Mouse (Mus musculus) CH12.LX (cell line): ENCODE results near the gene Syt2. TPM values are rescaled to one million over a fixed set of nuclear protein-coding genes. Genes with fewer than 3 reads are reported as not detected.

Experiments
- DNase-seq: peaks from one replicate; pipeline ENCODE4 v3.0.0-alpha.2; 2013; ENCODE audit errors: extremely low read depth
- H3K27ac ChIP-seq: 2 replicates; pipeline ENCODE4 v1.5.1; 2012; ENCODE audit warnings: low read depth, mild to moderate bottlenecking, control low read depth, moderate library complexity; ENCODE audit not compliant: insufficient read depth
- H3K27me3 ChIP-seq: replicated peaks from 2 replicates; pipeline ENCODE3; 2012; ENCODE audit warnings: inconsistent platforms
- H3K36me3 ChIP-seq, 2 experiments: replicated peaks in 1 of 2; 2 replicates each; pipeline versions ENCODE3 to v1.6.1; 2012; ENCODE audit warnings: inconsistent platforms in 1 of 2, low read length in 1 of 2, mild to moderate bottlenecking in 1 of 2, mixed read lengths in 1 of 2, moderate library complexity in 1 of 2; ENCODE audit not compliant: control insufficient read depth in 1 of 2, insufficient read depth in 1 of 2
- H3K4me1 ChIP-seq, 2 experiments: 2 replicates each; pipeline ENCODE4 v1.6.1; 2012; ENCODE audit warnings: inconsistent platforms in 1 of 2, moderate library complexity in 1 of 2; ENCODE audit not compliant: insufficient read depth in 2 of 2, control insufficient read depth in 1 of 2
- H3K4me2 ChIP-seq: 2 replicates; pipeline ENCODE4 v1.6.1; 2012; ENCODE audit warnings: low read depth, mild to moderate bottlenecking, control low read depth; ENCODE audit not compliant: poor library complexity, insufficient read depth, severe bottlenecking
- H3K4me3 ChIP-seq, 3 experiments: fragments of 150-350 bp in 1 of 3; sonication (generic) in 1 of 3; replicated peaks in 1 of 3; 2 replicates each; pipeline versions ENCODE3 to v1.5.1; 2011 to 2012; ENCODE audit warnings: low read depth in 2 of 3, low read length in 2 of 3, mild to moderate bottlenecking in 2 of 3, moderate library complexity in 2 of 3, control low read depth in 1 of 3, improper control_type of control experiment in 1 of 3, inconsistent platforms in 1 of 3, mixed read lengths in 1 of 3; ENCODE audit not compliant: poor library complexity in 1 of 3
- H3K79me2 ChIP-seq: replicated peaks from 2 replicates; pipeline ENCODE4 v1.6.1; 2012; ENCODE audit warnings: mild to moderate bottlenecking, moderate library complexity; ENCODE audit not compliant: control insufficient read depth, poor library complexity, insufficient read depth, severe bottlenecking; ENCODE audit errors: extremely low read depth
- H3K9ac ChIP-seq: 2 replicates; pipeline ENCODE4 v1.6.1; 2012; ENCODE audit warnings: low read depth, mild to moderate bottlenecking, control low read depth, moderate library complexity; ENCODE audit not compliant: insufficient read depth
- H3K9me3 ChIP-seq: replicated peaks from 2 replicates; pipeline ENCODE3; 2012; ENCODE audit warnings: low read length, inconsistent platforms, mixed read lengths
- CHD1 ChIP-seq: IDR thresholded peaks from 2 replicates; pipeline ENCODE4 v1.6.1; 2012; ENCODE audit warnings: low read depth, low read length, improper control_type of control experiment, inconsistent platforms
- CHD2 ChIP-seq: IDR thresholded peaks from 2 replicates; pipeline ENCODE4 v1.6.1; 2011; ENCODE audit warnings: low read length, improper control_type of control experiment
- EP300 ChIP-seq: IDR thresholded peaks from 2 replicates; pipeline ENCODE4 v1.6.1; 2011; ENCODE audit warnings: low read length, improper control_type of control experiment
- ETS1 ChIP-seq: conservative IDR thresholded peaks from 2 replicates; pipeline ENCODE4 v1.6.1; 2012; ENCODE audit warnings: low read depth, mild to moderate bottlenecking, inconsistent platforms, low read length, improper control_type of control experiment, moderate library complexity
- GABPA ChIP-seq: IDR thresholded peaks from 2 replicates; pipeline ENCODE4 v1.6.1; 2012; ENCODE audit warnings: low read depth, low read length, improper control_type of control experiment, inconsistent platforms; ENCODE audit not compliant: insufficient replicate concordance
- IRF4 ChIP-seq: IDR thresholded peaks from 2 replicates; pipeline ENCODE4 v1.6.1; 2014; ENCODE audit warnings: low read depth, mild to moderate bottlenecking, inconsistent platforms, low read length, improper control_type of control experiment
- JUN ChIP-seq: IDR thresholded peaks from 2 replicates; pipeline ENCODE4 v1.6.1; 2011; ENCODE audit warnings: low read depth, mild to moderate bottlenecking, low read length, improper control_type of control experiment, moderate library complexity; ENCODE audit not compliant: insufficient read depth
- KAT2A ChIP-seq: IDR thresholded peaks from 2 replicates; pipeline ENCODE4 v1.6.1; 2012; ENCODE audit warnings: low read length, improper control_type of control experiment, inconsistent platforms; ENCODE audit not compliant: insufficient replicate concordance
- MAZ ChIP-seq: IDR thresholded peaks from 2 replicates; pipeline ENCODE4 v1.6.1; 2012; ENCODE audit warnings: low read depth, mild to moderate bottlenecking, inconsistent platforms, low read length, improper control_type of control experiment, moderate library complexity
- NELFE ChIP-seq: IDR thresholded peaks from 2 replicates; pipeline ENCODE4 v1.6.1; 2011; ENCODE audit warnings: low read depth, low read length, improper control_type of control experiment
- PAX5 ChIP-seq: IDR thresholded peaks from 2 replicates; pipeline ENCODE4 v1.6.1; 2012; ENCODE audit warnings: low read length, inconsistent platforms, mixed read lengths
- POLR2AphosphoS2 ChIP-seq: IDR thresholded peaks from 2 replicates; pipeline ENCODE4 v1.6.1; 2011; ENCODE audit warnings: low read depth, low read length, improper control_type of control experiment
- RAD21 ChIP-seq: IDR thresholded peaks from 2 replicates; pipeline ENCODE4 v1.6.1; 2011; ENCODE audit warnings: low read depth, mild to moderate bottlenecking, low read length, improper control_type of control experiment, moderate library complexity
- SIN3A ChIP-seq: IDR thresholded peaks from 2 replicates; pipeline ENCODE4 v1.6.1; 2012; ENCODE audit warnings: low read length, improper control_type of control experiment, inconsistent platforms
- SMC3 ChIP-seq: IDR thresholded peaks from 2 replicates; pipeline ENCODE4 v1.6.1; 2011; ENCODE audit warnings: low read depth, low read length, improper control_type of control experiment
- TBP ChIP-seq: conservative IDR thresholded peaks from 2 replicates; pipeline ENCODE4 v1.6.1; 2011; ENCODE audit warnings: low read depth, low read length, improper control_type of control experiment
- TCF12 ChIP-seq: IDR thresholded peaks from 2 replicates; pipeline ENCODE4 v1.6.1; 2014; ENCODE audit warnings: low read depth, mild to moderate bottlenecking, inconsistent platforms, low read length, improper control_type of control experiment
- USF2 ChIP-seq: conservative IDR thresholded peaks from 2 replicates; pipeline ENCODE4 v1.6.1; 2011; ENCODE audit warnings: low read depth, low read length, improper control_type of control experiment
- ZC3H11A ChIP-seq: IDR thresholded peaks from 2 replicates; pipeline ENCODE4 v1.6.1; 2012; ENCODE audit warnings: low read depth, mild to moderate bottlenecking, inconsistent platforms, low read length, improper control_type of control experiment
- ZMIZ1 ChIP-seq: IDR thresholded peaks from 2 replicates; pipeline ENCODE4 v1.6.1; 2012; ENCODE audit warnings: low read depth, mild to moderate bottlenecking, inconsistent platforms, low read length, improper control_type of control experiment
- ZNF384 ChIP-seq: IDR thresholded peaks from 2 replicates; pipeline ENCODE4 v1.6.1; 2012; ENCODE audit warnings: low read depth, low read length, improper control_type of control experiment, inconsistent platforms
- dilution Hi-C: fragments of 300-500 bp; cut with MboI; formaldehyde crosslinking; loops from 2 replicates; pipeline ENCODE4 v1.14.3; 2020; ENCODE audit warnings: low sequenced_read_pairs; ENCODE audit not compliant: extremely low pct_unique_long_range_greater_than_20kb, extremely low pct_ligation_motif_present
- in situ Hi-C: fragments of 300-500 bp; cut with MboI; formaldehyde crosslinking; loops from 3 replicates; pipeline ENCODE4 v1.14.3; 2019; ENCODE audit warnings: low sequenced_read_pairs, low pct_ligation_motif_present, low pct_unique_long_range_greater_than_20kb, mixed read lengths
- polyA plus RNA-seq: library from polyadenylated mRNA; unstranded; fragments of >175 nt; gene quantifications from 2 replicates; pipeline ENCODE4 v1.2.1, GENCODE M21; 2012; ENCODE audit warnings: low read depth; ENCODE audit not compliant: insufficient read length
- total RNA-seq, 2 experiments: library from RNA; depleted of rRNA; stranded (reverse); fragments of 300-350 nt in 1 of 2; fragments of >200 nt in 1 of 2; gene quantifications; 2 replicates each; pipeline ENCODE4 v1.2.3; 2012 to 2014

Gene Syt2
- total and polyA plus RNA-seq, 3 experiments = not detected

- H3K9me3 ChIP-seq = no peaks in the 10 kb centered on the region
- no peaks in the 10 kb centered on the region for H3K27me3 ChIP-seq
- no peaks in the 10 kb centered on the region for H3K36me3 ChIP-seq
- H3K4me1 ChIP-seq = peaks cover 2 to 23% of the 10 kb centered on the region in 2 experiments; a peak in 3 of 4 replicates
- dilution Hi-C loops = no loop called here
- in situ Hi-C loops = no loop called here
- H3K4me3 ChIP-seq = no peak overlapping the region
- H3K27ac ChIP-seq = no peak overlapping the region
- H3K79me2 ChIP-seq = no peaks in the 10 kb centered on the region
- no peak for TF ChIP-seq POLR2AphosphoS2
- no peak for TF ChIP-seq JUN
- no peak for TF ChIP-seq CHD1
- no peak for TF ChIP-seq USF2
- no peak for TF ChIP-seq SMC3
- TF ChIP-seq MAZ = no peak
- no peak for TF ChIP-seq GABPA
- no peak for TF ChIP-seq RAD21
- TF ChIP-seq PAX5 = no peak
- no peak for TF ChIP-seq ZC3H11A
- TF ChIP-seq ZNF384 = no peak
- TF ChIP-seq NELFE = no peak
- no peak for TF ChIP-seq ZMIZ1
- no peak for TF ChIP-seq CHD2
- no peak for TF ChIP-seq KAT2A
- TF ChIP-seq ETS1 = no peak
- no peak for TF ChIP-seq IRF4
- TF ChIP-seq TCF12 = no peak
- no peak for TF ChIP-seq TBP
- TF ChIP-seq, all 38 proteins: peak for 0
- DNase-seq = no peak
- Histone ChIP-seq H3K4me2 (no peak overlapping the region), H3K9ac (no peak overlapping the region)
Measured at GRCm38 (mm10) chr1:134774247-134774646, 127.8 kb downstream of the Syt2 start.

DNA sequence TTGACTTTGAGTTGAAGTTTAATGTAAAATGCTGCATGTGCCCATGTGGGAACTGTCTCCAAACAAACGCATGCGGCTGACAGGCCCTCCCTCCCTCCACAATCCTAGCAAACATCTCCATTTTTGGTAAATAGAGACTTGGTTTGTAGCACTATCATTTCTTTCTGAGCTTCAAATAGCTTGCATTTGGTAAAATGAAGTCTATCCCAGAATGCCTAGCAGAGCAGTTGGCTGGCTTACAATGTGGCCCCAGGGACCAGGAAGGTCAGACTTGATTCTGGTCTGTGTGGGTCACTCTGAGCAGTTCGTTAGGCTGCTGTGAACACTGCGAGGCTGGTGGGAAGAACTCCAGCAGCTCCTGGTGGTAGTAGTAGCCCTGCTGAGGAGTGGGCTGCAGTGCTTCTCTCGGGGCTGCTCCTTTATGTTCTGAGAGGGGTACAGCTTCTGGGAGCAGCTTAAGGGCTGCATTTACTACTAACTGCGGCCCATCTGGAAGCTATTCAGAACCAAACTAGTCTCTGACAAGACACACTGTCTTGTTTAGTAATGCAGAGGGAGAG is 128.3 kb downstream of the Syt2 start:
- Histone ChIP-seq H3K27me3 (no peaks in the 10 kb centered on the region), H3K9me3 (no peaks in the 10 kb centered on the region), H3K9ac (no peak overlapping the region), H3K4me1 (peaks cover 2 to 23% of the 10 kb centered on the region in 2 experiments; a peak in 3 of 4 replicates), H3K79me2 (no peaks in the 10 kb centered on the region), H3K27ac (no peak overlapping the region), H3K36me3 (no peaks in the 10 kb centered on the region), H3K4me2 (no peak overlapping the region), H3K4me3 (no peak overlapping the region)
- in situ Hi-C loops (no loop called here), dilution Hi-C loops (no loop called here)
- no peak for DNase-seq
- no peak for TF ChIP-seq SIN3A
- no peak for TF ChIP-seq TCF12
- TF ChIP-seq EP300 = no peak
